Mouse (Mus musculus): ENCODE measurements around the gene Rps21.

The Rps21 gene

GRCm38 (mm10) chr2:180257001-180257521, at the start of gene Rps21:
TSS of gene Rps21 (plus strand) at chr2:180257377.
- CTCF ChIA-PET = interaction anchor here in 3 of 4 experiments (0.5 to 2.4 kb wide), 14 partner anchors 9 to 215 kb away, joined by 3 to 11 read pairs (median 4); partner anchors contain the start of gene Adrm1 (in 1 of the 3)

DNA sequence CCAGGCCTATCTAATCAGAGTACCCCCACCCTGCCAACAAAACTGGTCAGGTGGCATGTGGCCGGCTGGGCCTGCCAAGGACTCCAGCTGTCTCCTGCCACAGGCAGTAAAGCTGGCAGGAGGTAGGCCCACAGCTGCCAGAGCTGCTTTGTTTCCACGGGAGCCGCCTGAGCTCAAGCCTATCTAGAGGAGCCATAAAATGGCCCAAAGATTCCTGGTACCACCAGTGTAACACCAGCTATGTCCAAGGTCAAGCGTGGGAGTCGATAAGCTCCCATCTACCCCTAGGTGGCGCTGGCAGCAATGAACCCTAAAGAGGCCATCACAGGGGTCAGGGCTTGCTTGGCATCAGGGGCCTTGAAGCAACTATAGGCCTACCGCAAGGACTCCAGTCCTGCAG, 49.3 kb upstream of the Rps21 start:
- CTCF ChIA-PET = interaction anchor here (0.6 to 8.2 kb wide), 42 partner anchors 9 to 583 kb away, joined by 3 to 102 read pairs (median 5); partner anchors contain the start of genes Rps21 (in 2 of the 4), Adrm1 (in 1 of the 4) and Lama5 (in 1 of the 4)

More at GRCm38 (mm10) chr2:180257001-180257521, at the start of gene Rps21:
- POLR2A ChIA-PET = interaction anchor here (0.6 to 13.2 kb wide), 161 partner anchors 9 to 1808 kb away, joined by 3 to 506 read pairs (median 5); partner anchors contain the start of genes Lama5 (in 4 of the 4), Adrm1 (in 3 of the 4), Cables2 (in 3 of the 4) and Hrh3 (in 3 of the 4)

DNA sequence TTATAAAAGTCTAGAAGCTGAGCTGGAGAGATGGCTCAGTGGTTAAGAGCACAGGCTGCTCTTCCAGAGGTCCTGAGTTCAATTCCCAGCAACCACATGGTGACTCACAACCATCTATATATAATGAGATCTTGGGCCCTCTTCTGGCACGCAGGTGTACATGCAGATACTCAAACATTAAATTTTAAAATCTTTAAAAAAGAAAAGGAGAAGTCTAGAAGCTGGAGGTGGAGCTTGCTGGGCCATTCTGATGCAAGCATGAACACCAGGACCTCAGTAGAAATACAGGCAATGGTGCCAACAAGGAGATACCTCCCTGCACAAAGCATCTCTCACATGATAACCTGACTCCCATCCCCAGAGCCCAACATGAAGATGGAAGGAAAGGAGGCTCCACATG, 48.2 kb upstream of the Rps21 start:
- CTCF ChIA-PET = interaction anchor here (0.7 to 8.2 kb wide), 15 partner anchors 10 to 130 kb away, joined by 3 to 102 read pairs (median 6); partner anchors contain the start of genes Adrm1 (in 1 of the 4) and Lama5 (in 1 of the 4)
- POLR2A ChIA-PET = interaction anchor here (0.7 to 32.9 kb wide), 15 partner anchors 8 to 171 kb away, joined by 3 to 743 read pairs (median 5); partner anchors contain the start of genes Lama5 (in 2 of the 4) and Rps21 (in 2 of the 4)

More for the DNA sequence above, 49.3 kb upstream of the Rps21 start:
- POLR2A ChIA-PET = interaction anchor here (0.6 to 32.9 kb wide), 26 partner anchors 10 to 166 kb away, joined by 3 to 743 read pairs (median 4); partner anchors contain the start of genes Lama5 (in 2 of the 4), Rps21 (in 2 of the 4), Psma7 (in 1 of the 4) and Ss18l1 (in 1 of the 4)

DNA sequence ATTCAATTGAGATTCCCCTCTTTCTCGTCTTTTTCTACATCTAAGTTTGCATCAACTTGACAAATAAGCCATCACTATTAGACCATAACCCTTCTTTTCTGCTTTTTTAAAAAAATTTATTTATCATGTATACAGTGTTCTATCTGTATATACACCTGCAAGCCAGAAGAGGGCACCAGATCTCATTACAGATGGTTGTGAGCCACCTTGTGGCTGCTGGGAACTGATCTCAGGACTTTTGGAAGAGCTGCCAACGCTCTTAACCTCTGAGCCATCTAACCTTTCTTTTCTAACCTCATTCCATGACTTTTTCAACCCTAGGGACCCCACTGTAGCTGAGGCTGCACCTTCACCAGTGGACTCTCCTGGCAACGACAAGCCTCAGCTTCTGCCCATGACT, 44.9 kb upstream of the Rps21 start:
- CTCF ChIA-PET = interaction anchor here (0.5 to 8.2 kb wide), 32 partner anchors 9 to 275 kb away, joined by 3 to 102 read pairs (median 4); partner anchors contain the start of genes Lama5 (in 1 of the 4) and Rps21 (in 1 of the 4)

GRCm38 (mm10) chr2:180214352-180214978, 42.7 kb upstream of the Rps21 start:
- CTCF ChIA-PET = interaction anchor here in 1 of 4 experiments (2.7 to 8.2 kb wide), 3 partner anchors 11 to 37 kb away, joined by 10 to 102 read pairs (median 31); partner anchors contain the start of gene Lama5
- POLR2A ChIA-PET = interaction anchor here in 2 of 4 experiments (0.6 to 32.9 kb wide), 9 partner anchors 4 to 46 kb away, joined by 3 to 743 read pairs (median 201); partner anchors contain the start of genes Lama5 (in 2 of the 2) and Rps21 (in 2 of the 2)

More for the DNA sequence above, 44.9 kb upstream of the Rps21 start:
- POLR2A ChIA-PET = interaction anchor here in 3 of 4 experiments (0.6 to 32.9 kb wide), 19 partner anchors 2 to 125 kb away, joined by 3 to 743 read pairs (median 6); partner anchors contain the start of genes Rps21 (in 3 of the 3) and Lama5 (in 2 of the 3)

DNA sequence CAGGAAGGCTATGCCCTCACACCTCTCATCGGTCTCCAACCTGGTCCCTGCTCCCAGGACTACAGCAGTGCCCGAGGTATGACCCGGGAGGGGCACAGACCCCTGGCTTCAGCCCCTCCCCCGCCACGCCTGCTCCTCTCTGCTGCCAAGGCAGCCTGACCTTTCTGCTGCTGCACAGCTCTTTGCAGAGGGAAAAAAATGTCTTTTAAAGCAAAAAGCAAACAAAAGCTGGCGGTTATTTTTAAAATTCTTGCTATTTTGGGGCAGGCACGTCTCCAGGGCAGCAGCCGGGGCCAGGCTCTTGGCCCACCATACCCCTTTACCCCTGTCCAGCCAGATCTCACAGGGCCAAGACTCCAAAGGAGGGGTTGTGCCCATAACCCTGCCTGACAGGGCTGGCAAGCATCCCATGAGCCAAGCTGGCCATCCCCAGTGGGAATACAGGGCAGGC, 42.1 kb upstream of the Rps21 start:
- POLR2A ChIA-PET = interaction anchor here in 2 of 4 experiments (0.9 to 32.9 kb wide), 9 partner anchors 5 to 46 kb away, joined by 3 to 743 read pairs (median 201); partner anchors contain the start of genes Lama5 (in 2 of the 2) and Rps21 (in 2 of the 2)
- CTCF ChIA-PET = interaction anchor here in 1 of 4 experiments (0.6 to 2.7 kb wide), 3 partner anchors 13 to 37 kb away, joined by 4 to 10 read pairs (median 5); no protein-coding TSS in a partner anchor

GRCm38 (mm10) chr2:180215951-180216350, 41.2 kb upstream of the Rps21 start:
- ChIA-PET CTCF (interaction anchor here in 3 of 4 experiments (0.5 to 2.7 kb wide), 6 partner anchors 8 to 165 kb away, joined by 3 to 10 read pairs (median 5); no protein-coding TSS in a partner anchor), POLR2A (interaction anchor here in 3 of 4 experiments (0.9 to 32.9 kb wide), 13 partner anchors 5 to 45 kb away, joined by 3 to 743 read pairs (median 121); partner anchors contain the start of genes Lama5 (in 2 of the 3) and Rps21 (in 2 of the 3))

DNA sequence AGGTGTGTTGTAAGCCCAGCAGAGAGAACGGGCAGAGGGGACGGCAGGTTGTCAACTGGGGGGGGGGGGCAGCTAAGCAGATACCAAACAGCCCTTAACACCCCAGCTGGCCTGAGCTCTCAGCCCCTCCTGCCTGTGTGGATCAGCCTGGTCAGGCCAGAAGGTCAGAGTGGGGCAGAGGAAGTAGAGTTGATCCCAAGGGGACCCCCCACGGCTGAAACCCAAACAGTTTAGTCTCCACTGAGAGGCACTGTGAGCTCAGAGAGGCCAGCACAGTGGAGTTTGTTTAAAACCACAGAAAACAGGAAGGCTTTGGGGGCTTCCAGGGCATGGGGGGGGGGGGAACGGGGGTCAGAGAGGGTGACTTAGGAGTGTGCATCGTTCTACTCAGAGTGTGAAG, 40.3 kb upstream of the Rps21 start:
- ChIA-PET POLR2A (interaction anchor here (0.6 to 32.9 kb wide), 15 partner anchors 3 to 44 kb away, joined by 3 to 743 read pairs (median 121); partner anchors contain the start of genes Lama5 (in 2 of the 4) and Rps21 (in 2 of the 4)), CTCF (interaction anchor here (0.6 to 2.7 kb wide), 11 partner anchors 8 to 608 kb away, joined by 3 to 10 read pairs (median 5); partner anchors contain the start of genes Lama5 (in 1 of the 4) and Rps21 (in 1 of the 4))

DNA sequence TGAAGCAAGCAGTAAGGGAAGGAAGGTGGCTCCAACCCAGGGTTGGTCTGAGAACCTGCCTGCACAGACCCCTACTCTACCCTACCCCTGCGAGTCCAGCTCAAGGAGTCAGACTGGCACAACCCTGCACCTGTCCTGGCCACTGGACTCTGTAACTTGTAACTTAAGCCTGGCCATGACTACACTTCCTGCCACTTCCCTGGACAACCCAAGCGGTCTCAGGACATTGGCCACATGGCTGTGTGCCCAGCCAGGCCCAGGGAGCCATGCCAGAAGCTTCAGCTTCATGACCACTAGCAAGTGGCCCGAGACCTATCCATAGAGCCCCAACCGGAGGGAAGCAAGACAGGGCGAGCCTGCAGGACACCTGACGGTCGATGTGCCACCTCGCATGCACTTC, 39.6 kb upstream of the Rps21 start:
- ChIA-PET CTCF (interaction anchor here (0.6 to 3.6 kb wide), 12 partner anchors 8 to 280 kb away, joined by 3 to 12 read pairs (median 4); partner anchors contain the start of gene Lama5 (in 1 of the 4)), POLR2A (interaction anchor here (1.0 to 32.9 kb wide), 14 partner anchors 4 to 43 kb away, joined by 3 to 743 read pairs (median 161); partner anchors contain the start of genes Lama5 (in 2 of the 4) and Rps21 (in 2 of the 4))

GRCm38 (mm10) chr2:180218241-180218640, 38.9 kb upstream of the Rps21 start:
- ChIA-PET POLR2A (interaction anchor here in 3 of 4 experiments (0.7 to 32.9 kb wide), 16 partner anchors 3 to 228 kb away, joined by 3 to 743 read pairs (median 70); partner anchors contain the start of genes Lama5 (in 2 of the 3) and Rps21 (in 2 of the 3)), CTCF (interaction anchor here in 2 of 4 experiments (0.5 to 3.6 kb wide), 7 partner anchors 9 to 241 kb away, joined by 3 to 12 read pairs (median 4); no protein-coding TSS in a partner anchor)

- ChIA-PET POLR2A (interaction anchor here (0.6 to 32.9 kb wide), 19 partner anchors 3 to 242 kb away, joined by 3 to 743 read pairs (median 5); partner anchors contain the start of genes Lama5 (in 2 of the 4) and Rps21 (in 2 of the 4)), CTCF (interaction anchor here in 3 of 4 experiments (0.5 to 3.6 kb wide), 10 partner anchors 9 to 343 kb away, joined by 3 to 12 read pairs (median 4); no protein-coding TSS in a partner anchor)
Observed at GRCm38 (mm10) chr2:180218677-180219076, 38.5 kb upstream of the Rps21 start.

GRCm38 (mm10) chr2:180219145-180219943, 37.8 kb upstream of the Rps21 start:
- POLR2A ChIA-PET = interaction anchor here (0.6 to 32.9 kb wide), 31 partner anchors 2 to 242 kb away, joined by 3 to 743 read pairs (median 4); partner anchors contain the start of genes Rps21 (in 3 of the 4), Lama5 (in 2 of the 4) and Mtg2 (in 2 of the 4)
- CTCF ChIA-PET = interaction anchor here (0.6 to 3.6 kb wide), 10 partner anchors 8 to 342 kb away, joined by 3 to 12 read pairs (median 4); no protein-coding TSS in a partner anchor

- CTCF ChIA-PET = interaction anchor here (0.6 to 3.6 kb wide), 8 partner anchors 7 to 47 kb away, joined by 3 to 12 read pairs (median 6); no protein-coding TSS in a partner anchor
- POLR2A ChIA-PET = interaction anchor here (0.6 to 32.9 kb wide), 22 partner anchors 1 to 238 kb away, joined by 3 to 743 read pairs (median 4); partner anchors contain the start of genes Rps21 (in 3 of the 4), Lama5 (in 2 of the 4) and Mtg2 (in 2 of the 4)
Observed at GRCm38 (mm10) chr2:180220165-180220564, 37.0 kb upstream of the Rps21 start.

DNA sequence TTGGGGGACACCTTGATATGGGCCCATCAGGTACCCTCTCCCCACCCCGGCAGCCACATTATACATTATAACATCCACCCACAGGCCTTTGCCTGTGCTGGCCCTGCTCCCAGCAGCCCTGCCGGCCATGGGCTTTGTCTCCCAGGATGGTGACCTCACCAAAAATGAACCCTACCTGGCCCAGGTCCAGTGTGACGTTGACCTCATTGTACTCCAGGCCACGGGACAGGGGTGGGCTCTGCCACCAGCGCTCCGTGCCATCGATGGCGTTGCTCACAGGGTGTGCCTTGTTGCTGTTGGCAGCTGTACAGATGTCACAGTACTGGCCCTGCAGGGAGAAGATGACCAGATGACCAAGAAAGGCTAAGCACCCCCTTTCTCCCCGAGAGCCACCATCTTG, 36.1 kb upstream of the Rps21 start:
- POLR2A ChIA-PET = interaction anchor here (0.5 to 32.9 kb wide), 17 partner anchors 7 to 186 kb away, joined by 3 to 743 read pairs (median 5); partner anchors contain the start of genes Rps21 (in 4 of the 4), Lama5 (in 1 of the 4) and Mtg2 (in 1 of the 4)
- CTCF ChIA-PET = interaction anchor here in 3 of 4 experiments (1.2 to 9.3 kb wide), 5 partner anchors 9 to 34 kb away, joined by 4 to 102 read pairs (median 12); no protein-coding TSS in a partner anchor

GRCm38 (mm10) chr2:180222250-180222649, 34.9 kb upstream of the Rps21 start:
- CTCF ChIA-PET = interaction anchor here in 3 of 4 experiments (0.5 to 9.3 kb wide), 13 partner anchors 10 to 35 kb away, joined by 3 to 102 read pairs (median 5); partner anchors contain the start of gene Rps21 (in 1 of the 3)
- POLR2A ChIA-PET = interaction anchor here (0.5 to 32.9 kb wide), 22 partner anchors 6 to 506 kb away, joined by 3 to 743 read pairs (median 4); partner anchors contain the start of genes Rps21 (in 3 of the 4), Osbpl2 (in 2 of the 4), Lama5 (in 1 of the 4) and Mtg2 (in 1 of the 4)
